Mouse (Mus musculus) B cell, adult 2 months (primary cell): ENCODE results near the gene Sae1.
A peak's percentile ranks its signal among the peaks of the same experiment; 100 is the strongest.
"Not testable (repeated sequence)": the region's sequence is repeated elsewhere in the genome, so short reads cannot be mapped to it uniquely, and the experiment has no call there.

Source experiments
- DNase-seq, 2 experiments: peaks; one replicate each; pipeline ENCODE4 v3.0.0; 2022

The Sae1 gene

GRCm38 (mm10) chr7:16308555-16309317 is 78.9 kb downstream of the Sae1 start:
- peak; percentile 52 to 53 for DNase-seq

- not testable (repeated sequence) for DNase-seq
These were observed 79.5 kb downstream of the Sae1 start, which contains the start of gene Bbc3 for GRCm38 (mm10) chr7:16308093-16308492. Gene Bbc3, plus strand, starts transcription at chr7:16308393.

GRCm38 (mm10) chr7:16307141-16307540 is 80.5 kb downstream of the Sae1 start:
- DNase-seq, result not testable (repeated sequence)

- peak; percentile 83 to 84 for DNase-seq
These were observed 88.1 kb downstream of the Sae1 start for GRCm38 (mm10) chr7:16299419-16300035.

GRCm38 (mm10) chr7:16298927-16299326 is 88.7 kb downstream of the Sae1 start:
- no peak for DNase-seq

- DNase-seq, result no peak
These were observed 90.0 kb downstream of the Sae1 start for GRCm38 (mm10) chr7:16297616-16298015.

GRCm38 (mm10) chr7:16296766-16297390 is 90.7 kb downstream of the Sae1 start:
- DNase-seq, result peak; percentile 95 to 97

GRCm38 (mm10) chr7:16296146-16296545 is 91.5 kb downstream of the Sae1 start:
- no peak for DNase-seq

- DNase-seq, result peak; percentile 78
These were observed 92.2 kb downstream of the Sae1 start for GRCm38 (mm10) chr7:16295321-16295900.

GRCm38 (mm10) chr7:16294837-16295236 is 92.8 kb downstream of the Sae1 start:
- peak; percentile 96 for DNase-seq

- DNase-seq, result peak; percentile 54 to 62
These were observed 93.3 kb downstream of the Sae1 start for GRCm38 (mm10) chr7:16294346-16294745.

- no peak for DNase-seq
These were observed 99.8 kb downstream of the Sae1 start for GRCm38 (mm10) chr7:16287791-16288190.

GRCm38 (mm10) chr7:16287016-16287415 is 100.6 kb downstream of the Sae1 start:
- DNase-seq, result no peak

- peak; percentile 100 for DNase-seq
These were observed 101.3 kb downstream of the Sae1 start, which contains the start of gene Ccdc9 for GRCm38 (mm10) chr7:16286026-16286961. Gene Ccdc9, minus strand, starts transcription at chr7:16286795.

GRCm38 (mm10) chr7:16285450-16286025 is 102.1 kb downstream of the Sae1 start:
- DNase-seq, result peak; percentile 59 to 64

GRCm38 (mm10) chr7:16284904-16285303 is 102.7 kb downstream of the Sae1 start:
- DNase-seq, result no peak

- no peak for DNase-seq
These were observed 103.6 kb downstream of the Sae1 start for GRCm38 (mm10) chr7:16284001-16284400.

- no peak for DNase-seq
These were observed 105.3 kb downstream of the Sae1 start for GRCm38 (mm10) chr7:16282334-16282733.

- no peak for DNase-seq
These were observed 106.9 kb downstream of the Sae1 start for GRCm38 (mm10) chr7:16280721-16281120.

- DNase-seq, result no peak
These were observed 112.4 kb downstream of the Sae1 start for GRCm38 (mm10) chr7:16274922-16275890.

GRCm38 (mm10) chr7:16273766-16274140 is 113.9 kb downstream of the Sae1 start:
- peak; percentile 73 to 83 for DNase-seq
